Mouse (Mus musculus) forebrain, embryonic 13.5 days (tissue): ENCODE data around the gene Adck1. TPM values are rescaled to one million over a fixed set of nuclear protein-coding genes. Genes with fewer than 3 reads are reported as not detected.

Source experiments
- ATAC-seq: fragments of 200-750 bp; cut with Nextera tagmentation; 2 replicates; pipeline ENCODE4 v1.8.0; 2017
- H3K27ac ChIP-seq: fragments of 300-500 bp; sonication (generic); 2 replicates; pipeline ENCODE4 v1.5.1; 2015; ENCODE audit warnings: inconsistent platforms, mild to moderate bottlenecking, moderate library complexity
- H3K27me3 ChIP-seq: fragments of 300-500 bp; sonication (generic); 2 replicates; pipeline ENCODE4 v1.6.1; 2015; ENCODE audit warnings: mild to moderate bottlenecking, inconsistent platforms
- H3K36me3 ChIP-seq: fragments of 300-500 bp; sonication (generic); 2 replicates; pipeline ENCODE4 v1.6.1; 2015; ENCODE audit warnings: mild to moderate bottlenecking, inconsistent platforms; ENCODE audit not compliant: poor library complexity, severe bottlenecking
- H3K4me1 ChIP-seq: fragments of 300-500 bp; sonication (generic); 2 replicates; pipeline ENCODE4 v1.6.1; 2015; ENCODE audit warnings: inconsistent platforms
- H3K4me2 ChIP-seq: fragments of 300-500 bp; sonication (generic); 2 replicates; pipeline ENCODE4 v1.6.1; 2015; ENCODE audit warnings: inconsistent platforms, mild to moderate bottlenecking, moderate library complexity
- H3K4me3 ChIP-seq: fragments of 300-500 bp; sonication (generic); 2 replicates; pipeline ENCODE4 v1.5.1; 2015; ENCODE audit warnings: mild to moderate bottlenecking, inconsistent platforms
- H3K9ac ChIP-seq: fragments of 300-500 bp; sonication (generic); 2 replicates; pipeline ENCODE4 v1.6.1; 2015; ENCODE audit warnings: mild to moderate bottlenecking, inconsistent platforms
- H3K9me3 ChIP-seq: fragments of 300-500 bp; sonication (generic); replicated peaks from 2 replicates; pipeline ENCODE4 v1.6.1; 2016; ENCODE audit warnings: inconsistent platforms
- WGBS: fragments of 180-500 bp; shearing (Covaris S2); methylation state at CpG from one replicate; pipeline ENCODE4 v1.1.7; 2015; 5-methylcytosine and 5-hydroxymethylcytosine counted together
- polyA plus RNA-seq: library from polyadenylated mRNA; unstranded; fragments of >200 nt; fragmentation: Nextera tagmentation; extraction: Ambion mirVana; gene quantifications from 2 replicates; pipeline ENCODE4 v1.2.1, GENCODE M21; 2015

Adck1 gene
- polyA plus RNA-seq, 1 experiment from 2014 or later = 20.2 TPM

DNA sequence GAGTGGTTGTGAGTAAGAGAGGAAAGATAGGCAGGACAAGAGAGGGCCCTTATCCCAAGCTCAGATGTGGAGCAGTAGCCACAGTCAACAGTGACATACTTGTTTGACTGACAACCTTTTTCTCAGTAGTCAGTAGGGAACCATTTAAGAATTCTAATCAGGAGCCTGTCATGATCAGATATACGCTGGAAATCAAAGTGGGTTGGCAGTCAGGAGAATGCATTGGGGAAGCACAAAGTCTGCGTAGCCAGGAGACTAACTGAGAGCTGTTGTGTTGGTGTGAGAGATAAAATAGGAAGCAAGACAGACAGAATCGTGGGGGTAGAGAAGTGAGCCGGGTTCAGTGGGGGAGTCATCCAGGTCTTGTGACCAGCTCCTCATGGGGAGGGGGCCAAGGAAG is 71.9 kb downstream of the Adck1 start:
- Histone ChIP-seq H3K4me2 (no peak overlapping the region), H3K27me3 (no peaks in the 10 kb centered on the region), H3K27ac (no peak overlapping the region), H3K9me3 (no peaks in the 10 kb centered on the region), H3K9ac (no peak overlapping the region), H3K36me3 (no peaks in the 10 kb centered on the region), H3K4me3 (no peak overlapping the region), H3K4me1 (peaks cover 11% of the 10 kb centered on the region)
- 87% methylated on average over 4 of the region's 4 CpGs for WGBS
- no peak for ATAC-seq

DNA sequence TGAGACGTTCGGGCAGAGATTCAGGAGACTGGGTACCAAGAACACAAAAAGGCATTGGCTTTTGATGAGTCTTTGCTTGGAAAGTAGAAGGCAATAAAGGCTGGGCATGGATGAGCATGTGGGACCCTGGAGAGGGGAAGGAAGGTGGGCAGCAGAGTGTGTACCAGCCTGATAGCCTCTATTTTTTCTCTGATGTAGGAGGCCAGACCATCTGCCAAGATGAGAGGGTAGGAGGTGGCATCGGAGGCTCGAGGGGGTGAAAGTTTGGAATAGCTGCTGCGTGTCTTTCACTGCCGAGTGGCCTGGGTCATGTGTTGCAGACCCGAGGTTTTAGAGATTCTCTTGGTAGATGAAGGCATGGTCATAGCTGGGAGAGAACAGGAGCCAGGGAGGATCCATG is 72.8 kb downstream of the Adck1 start:
- no peak overlapping the region for H3K4me2 ChIP-seq
- H3K36me3 ChIP-seq = no peaks in the 10 kb centered on the region
- H3K27me3 ChIP-seq = no peaks in the 10 kb centered on the region
- no peaks in the 10 kb centered on the region for H3K9me3 ChIP-seq
- peaks cover 3% of the 10 kb centered on the region; the same call in 1 of the 2 replicates for H3K4me1 ChIP-seq
- ATAC-seq = no peak
- H3K9ac ChIP-seq = no peak overlapping the region
- no peak overlapping the region for H3K4me3 ChIP-seq
- 95% methylated on average over 7 of the region's 7 CpGs for WGBS
- H3K27ac ChIP-seq = no peak overlapping the region

DNA sequence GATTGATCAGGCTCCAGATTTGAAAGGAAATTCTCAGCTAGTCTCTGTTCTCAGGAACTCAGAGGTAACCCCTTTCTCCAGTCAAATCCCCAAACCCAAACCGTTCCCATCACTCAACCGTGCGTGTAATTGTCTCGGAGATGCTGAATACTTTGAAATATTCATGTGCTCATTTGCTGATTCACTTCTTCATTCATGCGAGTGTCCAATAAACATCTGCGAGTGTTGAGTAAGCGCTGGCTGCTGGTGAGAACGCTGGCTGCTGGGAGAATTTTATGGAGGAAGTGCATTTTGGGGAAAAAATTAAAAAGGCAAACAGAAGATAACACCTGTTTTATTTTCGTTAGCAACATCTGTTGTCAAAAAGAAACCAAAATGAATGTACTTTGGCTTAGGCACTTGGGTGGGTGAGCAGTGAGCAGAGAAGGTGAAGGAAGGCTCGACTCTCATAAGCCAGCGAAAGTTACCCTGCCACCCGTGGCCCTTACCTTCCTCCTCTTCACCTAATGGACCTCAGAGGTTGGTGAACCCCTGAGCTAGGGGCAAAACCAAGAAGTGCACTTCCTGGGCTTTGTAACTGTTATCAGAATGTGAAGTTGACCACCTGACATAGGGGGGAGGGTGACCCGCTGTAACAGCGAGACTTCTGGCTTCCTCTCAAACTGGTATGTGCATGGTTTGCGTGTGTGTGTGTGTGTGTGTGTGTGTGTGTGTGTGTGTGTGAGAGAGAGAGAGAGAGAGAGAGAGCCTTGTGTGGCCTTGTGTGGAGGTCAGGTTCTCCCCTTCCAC is 76.8 kb downstream of the Adck1 start:
- WGBS = 80% methylated on average over 15 of the region's 15 CpGs

DNA sequence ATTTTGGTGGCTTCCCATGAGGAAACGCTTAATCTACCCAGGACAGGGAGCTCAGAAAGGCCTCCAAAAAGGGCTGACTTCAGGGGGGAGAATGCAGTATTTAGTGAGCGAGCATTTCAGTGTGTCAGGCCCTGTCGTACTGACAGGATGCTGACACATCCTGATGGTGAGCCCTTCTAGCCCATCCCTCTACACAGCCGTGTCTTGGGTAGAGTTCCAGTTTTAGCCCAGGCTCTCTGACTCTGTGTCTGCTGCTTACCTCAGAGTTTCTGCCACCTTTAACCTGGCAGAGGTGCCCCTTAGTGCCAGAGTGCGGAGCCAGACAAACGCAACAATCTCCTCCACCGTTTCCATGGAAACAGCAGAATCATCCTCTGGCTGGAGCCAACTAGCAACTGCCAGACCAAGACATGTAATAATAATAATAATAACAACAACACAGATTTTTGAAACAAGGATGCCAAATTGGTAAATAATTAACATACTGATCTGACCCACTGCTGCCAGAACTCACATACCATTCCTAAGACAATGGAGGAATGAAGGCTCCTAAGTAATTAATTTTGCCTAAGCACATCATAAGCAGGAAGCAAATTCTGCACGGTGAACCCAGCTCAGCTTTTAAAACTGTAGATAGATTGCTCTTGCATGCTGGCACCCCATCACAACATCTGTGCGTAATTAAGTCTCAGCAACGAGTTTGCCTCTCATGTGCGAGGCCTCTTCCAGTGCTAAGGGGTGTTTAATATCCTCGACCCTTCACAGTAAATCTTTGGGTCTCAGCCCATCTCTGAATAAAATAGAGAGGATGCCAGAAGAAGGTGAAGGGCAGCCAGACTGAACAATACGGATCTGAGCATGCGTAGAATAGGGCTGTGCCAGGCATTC is 81.8 kb downstream of the Adck1 start:
- Histone ChIP-seq H3K9me3 (no peaks in the 10 kb centered on the region), H3K36me3 (0 out of 2 replicates have a peak, but pooled peaks cover 8% of the 10 kb centered on the region), H3K4me2 (no peak overlapping the region), H3K9ac (no peak overlapping the region), H3K4me3 (no peak overlapping the region), H3K27ac (peak overlapping the region; percentile 42), H3K27me3 (no peaks in the 10 kb centered on the region), H3K4me1 (peaks cover 16% of the 10 kb centered on the region)
- peak; percentile 55 for ATAC-seq
- WGBS = 65% methylated on average over 14 of the region's 14 CpGs

More for the DNA sequence above, 76.8 kb downstream of the Adck1 start:
- Histone ChIP-seq H3K36me3 (0 out of 2 replicates have a peak, but pooled peaks cover 4% of the 10 kb centered on the region), H3K4me1 (peaks cover 6% of the 10 kb centered on the region), H3K27me3 (no peaks in the 10 kb centered on the region), H3K9ac (no peak overlapping the region), H3K4me2 (no peak overlapping the region), H3K4me3 (no peak overlapping the region), H3K27ac (no peak overlapping the region), H3K9me3 (no peaks in the 10 kb centered on the region)
- no peak for ATAC-seq

DNA sequence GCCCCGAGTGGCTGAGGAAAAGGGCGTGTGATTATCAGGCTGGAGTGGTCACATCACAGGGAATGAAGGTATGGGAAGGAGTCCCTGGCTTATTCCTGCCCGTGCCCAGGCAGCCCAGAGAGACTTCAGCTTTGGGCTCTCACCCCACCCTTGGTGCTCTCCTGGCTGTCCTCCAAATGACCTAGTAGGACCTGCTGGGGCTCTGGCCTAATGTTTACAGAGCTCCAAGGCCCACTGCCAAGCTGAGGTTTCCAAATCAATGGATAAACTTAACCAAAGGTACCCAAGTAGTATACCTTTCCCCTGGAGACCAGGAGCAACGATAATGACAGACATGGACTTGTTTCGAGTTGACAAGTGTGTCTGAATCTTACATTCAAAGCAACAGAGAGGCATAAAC is 83.7 kb downstream of the Adck1 start:
- no peak for ATAC-seq
- WGBS = 95% methylated on average over 5 of the region's 5 CpGs

DNA sequence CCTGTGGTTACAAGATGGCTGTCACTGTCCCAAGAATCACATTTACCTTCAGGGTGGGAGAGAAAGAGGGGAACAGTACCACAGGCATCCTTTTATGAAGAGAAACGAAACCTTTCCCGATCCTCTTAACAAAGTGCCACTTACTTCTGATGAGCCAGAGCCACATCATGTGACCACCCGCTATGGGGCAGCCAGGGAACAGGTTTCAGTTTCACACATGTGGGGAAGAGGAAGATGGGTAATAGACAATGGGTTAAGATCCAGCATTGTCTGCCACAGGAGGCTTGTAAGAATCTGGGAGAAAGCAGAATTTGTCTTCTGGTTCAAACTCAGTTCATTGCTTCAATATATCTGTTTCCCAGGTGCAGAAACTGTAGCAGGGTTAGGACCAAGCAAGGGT is 85.1 kb downstream of the Adck1 start:
- H3K27ac ChIP-seq = no peak overlapping the region
- no peaks in the 10 kb centered on the region for H3K27me3 ChIP-seq
- H3K4me3 ChIP-seq = no peak overlapping the region
- H3K36me3 ChIP-seq = 0 out of 2 replicates have a peak, but pooled peaks cover 12% of the 10 kb centered on the region
- no peaks in the 10 kb centered on the region for H3K9me3 ChIP-seq
- no peak overlapping the region for H3K9ac ChIP-seq
- WGBS = 85% methylated on average over 3 of the region's 3 CpGs
- no peak for ATAC-seq
- H3K4me2 ChIP-seq = no peak overlapping the region
- H3K4me1 ChIP-seq = peaks cover 18% of the 10 kb centered on the region

More for the DNA sequence above, 83.7 kb downstream of the Adck1 start:
- no peak overlapping the region for H3K4me2 ChIP-seq
- H3K36me3 ChIP-seq = 0 out of 2 replicates have a peak, but pooled peaks cover 8% of the 10 kb centered on the region
- H3K27ac ChIP-seq = no peak overlapping the region
- H3K9ac ChIP-seq = no peak overlapping the region
- H3K4me3 ChIP-seq = no peak overlapping the region
- H3K4me1 ChIP-seq = peaks cover 16% of the 10 kb centered on the region
- no peaks in the 10 kb centered on the region for H3K9me3 ChIP-seq
- no peaks in the 10 kb centered on the region for H3K27me3 ChIP-seq

DNA sequence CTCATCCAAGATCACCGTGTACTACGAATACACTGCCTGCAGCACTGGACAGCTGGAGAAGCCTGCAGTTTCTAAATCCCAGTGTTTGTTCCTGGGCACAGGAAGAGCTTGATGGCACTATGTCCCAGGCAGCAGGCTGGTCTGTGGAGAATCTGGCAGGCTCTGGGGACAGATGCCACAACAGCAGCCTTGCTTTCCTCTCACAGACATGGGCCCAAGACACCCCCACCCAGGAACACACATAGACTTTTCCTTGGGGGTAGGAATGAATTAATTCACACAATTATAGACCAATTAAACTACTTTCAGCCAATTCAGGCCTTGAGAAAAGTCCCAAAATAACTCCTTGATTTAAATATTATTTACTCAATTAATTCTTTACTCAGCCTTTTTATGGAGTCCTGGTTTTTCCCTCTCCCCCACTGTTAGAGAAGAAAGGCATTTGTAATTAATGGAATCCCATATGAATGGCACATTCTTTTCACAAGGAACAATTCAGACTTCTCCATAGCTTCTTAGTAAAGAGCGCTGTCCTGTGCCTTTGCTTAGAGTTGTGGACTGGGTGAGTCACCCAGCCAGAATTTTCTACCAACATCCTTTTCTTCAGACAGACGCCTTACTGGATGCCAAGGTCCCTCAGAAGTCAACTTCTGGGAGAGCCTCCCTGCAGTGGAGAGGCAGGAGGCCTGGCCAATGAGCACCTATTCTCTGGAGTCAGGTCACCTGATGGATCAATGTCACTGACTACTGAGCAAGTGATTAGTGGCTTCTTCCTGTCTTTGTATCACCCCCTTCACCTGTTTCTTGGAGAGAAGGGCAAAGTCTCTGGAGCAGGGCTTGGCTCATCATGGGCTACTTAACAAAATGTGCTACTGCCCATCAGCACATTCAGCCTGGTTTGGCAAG is 90.6 kb downstream of the Adck1 start:
- Histone ChIP-seq H3K4me3 (no peak overlapping the region), H3K4me2 (no peak overlapping the region), H3K9ac (no peak overlapping the region), H3K36me3 (0 out of 2 replicates have a peak, but pooled peaks cover 8% of the 10 kb centered on the region), H3K9me3 (no peaks in the 10 kb centered on the region), H3K4me1 (peaks cover 5% of the 10 kb centered on the region; the same call in 1 of the 2 replicates), H3K27ac (no peak overlapping the region), H3K27me3 (no peaks in the 10 kb centered on the region)
- peak; percentile 58; the same call in 1 of the 2 replicates for ATAC-seq
- WGBS = 52% methylated on average over 4 of the region's 4 CpGs

DNA sequence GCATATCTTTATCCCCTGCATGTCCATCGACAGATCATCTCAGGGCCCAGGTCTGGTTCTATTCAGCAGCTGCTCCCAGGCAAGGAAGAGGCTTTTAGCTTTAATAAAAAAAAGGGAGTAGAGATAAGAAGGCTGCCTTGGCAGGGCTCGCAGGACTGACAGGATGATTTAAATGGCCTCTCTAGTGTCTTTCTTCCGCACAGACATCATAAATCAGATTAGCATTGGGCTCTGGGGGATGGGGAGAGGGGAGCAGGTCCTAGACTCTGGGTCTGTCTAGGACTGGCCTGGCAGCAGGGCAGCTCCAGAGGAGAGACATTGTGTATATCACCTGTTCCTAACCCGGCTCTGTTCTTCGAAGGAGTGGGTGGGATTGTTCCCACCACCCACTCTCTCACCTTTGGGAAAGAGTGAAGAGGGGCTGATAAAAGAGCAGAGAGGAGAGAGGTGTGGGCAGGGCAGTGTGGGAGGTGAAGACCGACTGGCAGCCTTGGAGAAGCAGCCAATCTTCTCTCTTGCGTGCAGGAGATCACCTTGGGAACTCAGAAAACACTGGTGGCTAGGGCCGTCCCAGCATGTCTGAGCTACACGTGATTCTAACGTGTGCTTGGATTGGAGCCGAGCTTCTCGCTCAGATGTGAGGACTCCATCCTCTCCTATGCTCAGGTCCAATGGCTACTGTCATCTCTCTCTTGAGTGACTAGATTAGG is 94.5 kb downstream of the Adck1 start:
- H3K4me2 ChIP-seq = no peak overlapping the region
- no peaks in the 10 kb centered on the region for H3K9me3 ChIP-seq
- ATAC-seq = no peak
- no peak overlapping the region for H3K4me3 ChIP-seq
- WGBS = 89% methylated on average over 12 of the region's 12 CpGs
- no peak overlapping the region for H3K9ac ChIP-seq
- no peaks in the 10 kb centered on the region; the same call in 1 of the 2 replicates for H3K36me3 ChIP-seq
- peaks cover 5% of the 10 kb centered on the region; the same call in 1 of the 2 replicates for H3K4me1 ChIP-seq
- H3K27me3 ChIP-seq = no peaks in the 10 kb centered on the region
- no peak overlapping the region for H3K27ac ChIP-seq

DNA sequence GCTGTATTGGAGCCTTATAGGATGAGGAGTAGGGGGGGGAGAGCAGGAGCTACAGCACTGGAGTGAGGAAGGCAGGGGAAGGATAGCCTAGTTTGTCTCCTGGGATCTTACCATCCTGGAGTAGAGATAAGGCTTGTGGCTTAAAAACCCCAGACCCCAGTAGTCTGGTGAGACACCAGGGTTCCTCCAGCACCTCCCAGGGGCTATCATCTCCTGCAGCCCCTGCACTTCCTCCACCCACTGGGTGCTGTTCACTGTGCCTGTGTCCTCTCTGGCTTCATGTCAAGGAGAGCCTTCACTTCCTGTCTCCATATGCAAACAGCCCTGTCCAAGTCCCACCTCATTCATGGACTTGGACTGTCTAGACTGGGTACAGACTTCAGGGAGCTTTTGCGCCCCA is 96.7 kb downstream of the Adck1 start:
- Histone ChIP-seq H3K4me1 (no peaks in the 10 kb centered on the region), H3K36me3 (no peaks in the 10 kb centered on the region; the same call in 1 of the 2 replicates), H3K4me2 (no peak overlapping the region), H3K9ac (no peak overlapping the region), H3K27ac (no peak overlapping the region), H3K9me3 (no peaks in the 10 kb centered on the region), H3K27me3 (no peaks in the 10 kb centered on the region), H3K4me3 (no peak overlapping the region)
- 92% methylated on average over 1 of the region's 1 CpGs for WGBS
- ATAC-seq = no peak

DNA sequence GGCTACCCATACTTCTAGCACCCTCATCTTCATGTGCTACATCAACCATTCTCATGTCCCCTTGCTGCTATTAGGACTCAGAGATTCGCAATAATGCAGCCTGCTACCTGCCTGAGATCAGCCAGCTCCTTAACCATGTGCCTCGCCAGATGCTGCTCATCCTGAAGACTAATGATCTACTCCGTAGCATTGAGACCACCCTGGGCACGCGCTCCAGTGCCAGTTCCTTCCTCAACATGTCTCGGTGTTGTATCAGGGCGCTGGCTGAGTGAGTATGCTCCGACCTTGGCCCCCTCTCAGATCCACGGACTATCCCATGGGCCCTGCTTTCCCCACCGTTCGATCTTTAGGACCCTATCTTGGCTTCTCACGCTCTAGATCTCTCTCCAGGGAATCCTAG is 98.6 kb downstream of the Adck1 start:
- Histone ChIP-seq H3K4me1 (no peaks in the 10 kb centered on the region), H3K27ac (no peak overlapping the region), H3K4me3 (no peak overlapping the region), H3K4me2 (no peak overlapping the region), H3K36me3 (no peaks in the 10 kb centered on the region; the same call in 1 of the 2 replicates), H3K27me3 (no peaks in the 10 kb centered on the region), H3K9ac (no peak overlapping the region), H3K9me3 (no peaks in the 10 kb centered on the region)
- 96% methylated on average over 12 of the region's 12 CpGs for WGBS
- no peak for ATAC-seq

DNA sequence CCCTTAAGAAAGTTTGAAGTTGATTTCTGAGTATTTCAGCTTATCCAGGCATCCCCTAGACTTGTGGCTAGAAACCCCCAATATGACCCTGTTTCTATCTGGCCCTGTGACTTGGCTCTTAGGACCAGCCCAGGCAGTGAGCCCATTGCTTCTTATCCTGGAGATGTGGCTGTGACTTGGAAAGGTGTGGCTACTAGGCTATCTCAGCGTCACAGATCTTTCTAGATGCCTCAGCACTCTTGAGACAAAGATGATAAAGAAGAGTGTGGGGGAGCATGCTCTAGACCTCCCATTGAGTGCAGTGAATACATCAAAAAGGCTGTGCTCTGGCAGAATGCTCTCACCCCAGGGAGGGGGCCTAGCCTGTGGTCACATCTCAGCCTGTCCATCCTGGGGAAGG is 99.1 kb downstream of the Adck1 start:
- Histone ChIP-seq H3K27ac (no peak overlapping the region), H3K27me3 (no peaks in the 10 kb centered on the region), H3K4me2 (no peak overlapping the region), H3K9me3 (no peaks in the 10 kb centered on the region), H3K4me3 (no peak overlapping the region), H3K36me3 (no peaks in the 10 kb centered on the region; the same call in 1 of the 2 replicates), H3K4me1 (no peaks in the 10 kb centered on the region), H3K9ac (no peak overlapping the region)
- no peak for ATAC-seq
- WGBS = 74% methylated on average over 1 of the region's 1 CpGs
